Mouse (Mus musculus) retina, postnatal 7 days (tissue): ENCODE results near the gene Vmn1r219.
"Not testable (repeated sequence)": the region's sequence is repeated elsewhere in the genome, so short reads cannot be mapped to it uniquely, and the experiment has no call there.

Experiments
- DNase-seq: peaks from one replicate; pipeline ENCODE4 v3.0.0-alpha.2; 2012; ENCODE audit warnings: low read depth, low spot score

Gene Vmn1r219

DNA sequence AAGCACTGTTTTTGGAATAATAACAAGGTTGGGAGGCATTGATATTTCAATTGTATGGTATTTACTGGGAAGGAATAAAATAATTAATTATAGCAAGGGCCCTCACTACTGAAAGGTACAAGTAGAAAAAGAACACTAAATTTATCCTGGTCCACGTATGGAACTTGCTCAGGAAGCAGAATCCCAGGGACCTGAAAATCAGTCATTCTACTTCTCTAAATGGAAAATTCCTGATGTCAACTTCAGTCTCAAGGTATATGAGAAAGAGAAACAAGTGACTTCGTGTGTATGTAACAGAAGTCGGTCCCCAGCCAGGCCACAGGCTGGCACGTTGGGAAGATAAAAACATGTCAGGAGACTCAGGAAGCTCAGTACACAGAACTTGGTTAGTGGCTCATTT is at the start of gene Vmn1r219:
Gene Vmn1r219, plus strand, starts transcription at position 301 of the 400 bp plus-strand sequence.
- no peak for DNase-seq

DNA sequence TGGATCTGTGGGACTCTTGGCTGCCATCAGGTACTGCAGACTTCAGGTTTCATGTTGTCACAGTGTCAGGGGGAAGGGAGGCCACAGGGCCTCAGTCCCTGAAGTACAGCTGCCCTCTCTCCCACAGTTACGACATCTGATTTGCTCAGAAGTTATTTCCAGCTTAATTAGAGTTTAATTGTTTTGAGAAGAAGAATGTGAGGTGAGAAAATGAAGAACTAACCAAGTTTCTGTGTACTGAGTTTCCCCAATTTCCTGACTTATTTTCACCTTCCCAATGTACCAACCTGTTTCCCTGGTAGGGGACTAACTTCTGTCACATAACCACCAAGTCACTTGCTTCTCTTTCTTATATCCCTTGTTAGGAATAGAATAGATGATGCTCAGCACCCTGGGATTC is 41.0 kb upstream of the Vmn1r219 start, which contains the start of gene Vmn1r217:
Gene Vmn1r217, minus strand, starts transcription at position 101 of the 400 bp plus-strand sequence.
- DNase-seq: not testable (repeated sequence)

DNA sequence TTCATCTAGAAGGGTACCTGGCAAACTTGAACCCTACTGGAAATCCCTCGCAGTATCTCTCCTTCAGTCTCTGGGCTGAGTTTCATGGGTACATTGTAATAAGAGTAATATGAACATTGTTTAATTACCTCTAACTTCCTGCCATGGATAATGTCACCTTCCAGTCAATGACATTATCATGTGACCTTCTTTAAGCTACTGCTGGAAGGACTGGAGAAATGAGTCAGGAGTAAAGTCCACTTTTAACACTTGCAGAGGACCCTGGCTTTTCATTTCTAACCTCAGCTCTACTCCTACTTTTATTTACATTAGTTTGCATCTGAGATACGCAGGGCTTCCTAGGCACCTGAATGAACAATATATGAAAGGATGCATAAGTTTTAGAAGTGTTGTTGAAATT is 38.5 kb upstream of the Vmn1r219 start:
- DNase-seq: no peak

DNA sequence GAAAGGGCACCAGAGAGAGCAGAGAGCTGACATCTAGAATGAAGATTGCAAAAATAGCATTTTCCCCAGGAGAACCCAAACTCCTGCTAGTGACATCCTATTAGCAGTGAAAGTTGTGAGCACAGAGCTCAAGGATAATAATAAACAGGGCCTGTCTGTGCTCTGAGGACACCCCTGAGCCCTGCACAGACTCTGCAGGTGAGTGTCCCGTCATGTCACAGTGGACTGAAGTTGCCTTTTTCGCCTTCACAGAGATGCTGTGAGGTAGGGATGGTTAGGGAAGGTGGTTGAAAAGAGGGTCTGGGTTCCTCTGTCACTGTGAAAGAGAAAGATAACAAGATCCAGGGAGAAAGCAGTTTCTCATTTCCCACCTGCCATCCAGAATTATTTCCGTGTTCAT is 26.0 kb upstream of the Vmn1r219 start, which contains the start of gene Vmn1r218:
Gene Vmn1r218, plus strand, starts transcription at position 57 of the 400 bp plus-strand sequence.
- no peak for DNase-seq

DNA sequence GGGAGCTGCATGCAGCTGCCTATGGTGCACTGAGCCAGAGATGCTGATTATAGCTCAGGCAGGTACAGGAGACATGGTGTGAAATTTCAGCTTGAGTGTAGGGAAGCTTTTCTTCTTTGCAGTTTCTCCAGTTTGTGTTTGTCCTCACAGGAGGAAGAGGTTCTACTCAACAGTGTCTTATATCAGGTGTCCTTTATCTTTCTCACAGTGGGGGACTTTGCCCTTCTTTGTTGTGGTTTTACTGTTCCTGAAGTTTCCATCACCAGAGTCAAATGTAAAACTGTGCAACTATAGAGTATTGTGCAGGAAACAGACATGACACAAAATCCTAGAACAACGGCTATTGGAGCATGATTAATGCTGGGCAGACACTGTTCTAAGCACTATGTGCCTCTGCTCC is 25.6 kb upstream of the Vmn1r219 start:
- DNase-seq: no peak

DNA sequence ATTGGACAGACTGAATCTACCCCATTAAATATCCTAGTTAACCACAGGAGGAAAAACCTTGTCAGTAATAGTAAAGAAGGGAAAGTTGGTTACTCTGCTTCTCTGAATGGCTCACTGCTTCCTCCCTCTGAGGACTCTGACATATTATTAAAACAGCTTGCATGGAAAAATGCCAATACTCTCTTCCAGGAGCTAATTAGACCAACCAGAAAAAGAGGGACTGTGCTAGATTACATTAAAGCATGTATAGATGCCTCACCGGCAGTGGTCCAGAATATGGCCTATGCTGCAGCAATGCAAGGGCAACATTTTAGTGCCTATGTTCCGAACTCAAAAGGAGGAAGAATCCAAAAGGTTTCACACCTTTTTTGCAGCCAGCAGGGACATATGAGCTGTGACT is 20.2 kb upstream of the Vmn1r219 start:
- DNase-seq: no peak

DNA sequence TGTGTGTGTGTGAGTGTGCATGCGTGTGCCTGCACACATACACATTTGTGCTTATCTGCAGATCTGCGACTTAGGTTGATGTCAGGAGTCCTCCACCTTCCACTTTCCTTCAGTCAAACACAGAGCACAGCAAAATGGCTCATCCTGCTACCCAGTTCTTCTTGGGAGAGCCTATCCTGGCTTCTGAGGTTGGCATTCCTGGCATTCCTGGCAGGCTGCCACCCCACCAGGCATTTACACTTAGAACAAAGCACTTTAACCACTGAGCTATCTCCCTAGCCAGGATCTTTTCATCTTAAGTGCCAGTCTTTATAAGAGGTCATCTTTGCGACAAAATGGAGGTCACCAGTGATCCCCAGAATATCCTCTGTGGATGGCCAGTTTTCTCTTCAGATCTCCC is 1.3 kb upstream of the Vmn1r219 start:
- DNase-seq: no peak

DNA sequence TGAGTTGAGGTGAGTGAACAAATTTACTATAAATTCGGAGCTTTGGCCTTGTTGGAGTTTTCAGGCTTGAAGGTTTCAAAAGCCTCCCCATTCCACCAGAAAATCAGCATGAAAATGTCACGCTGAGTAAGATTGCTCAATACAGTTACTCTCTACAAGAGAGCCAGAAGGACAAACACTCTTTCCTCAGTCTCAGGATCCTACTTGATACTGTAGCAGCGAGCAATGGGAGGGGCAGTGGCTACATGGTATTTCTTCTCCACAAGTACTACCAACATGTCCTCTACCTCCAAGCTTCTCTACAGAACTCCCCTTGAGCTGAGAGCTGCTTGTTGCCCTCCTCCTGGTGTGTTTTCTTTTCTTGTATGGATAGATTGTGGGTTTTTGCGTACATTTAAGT is 7.4 kb downstream of the Vmn1r219 start:
- not testable (repeated sequence) for DNase-seq

DNA sequence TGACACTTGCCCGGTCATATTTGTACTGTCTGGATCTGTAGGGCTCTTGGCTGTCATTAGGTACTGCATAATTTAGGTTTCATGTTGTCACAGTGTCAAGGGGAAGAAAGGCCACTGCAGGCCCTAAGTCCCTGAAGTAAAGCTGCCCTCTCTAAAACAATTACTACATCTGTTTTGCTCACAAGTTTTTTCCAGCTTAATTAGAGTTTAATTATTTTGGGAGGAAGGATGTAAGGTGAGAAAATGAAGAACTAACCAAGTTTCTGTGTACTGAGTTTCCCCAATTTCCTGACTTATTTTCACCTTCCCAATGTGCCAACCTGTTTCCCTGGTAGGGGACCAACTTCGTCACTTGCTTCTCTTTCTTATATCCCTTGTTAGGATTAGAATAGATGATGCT is 28.8 kb downstream of the Vmn1r219 start, which contains the start of gene Vmn1r220:
Gene Vmn1r220, minus strand, starts transcription at position 101 of the 400 bp plus-strand sequence.
- no peak for DNase-seq

DNA sequence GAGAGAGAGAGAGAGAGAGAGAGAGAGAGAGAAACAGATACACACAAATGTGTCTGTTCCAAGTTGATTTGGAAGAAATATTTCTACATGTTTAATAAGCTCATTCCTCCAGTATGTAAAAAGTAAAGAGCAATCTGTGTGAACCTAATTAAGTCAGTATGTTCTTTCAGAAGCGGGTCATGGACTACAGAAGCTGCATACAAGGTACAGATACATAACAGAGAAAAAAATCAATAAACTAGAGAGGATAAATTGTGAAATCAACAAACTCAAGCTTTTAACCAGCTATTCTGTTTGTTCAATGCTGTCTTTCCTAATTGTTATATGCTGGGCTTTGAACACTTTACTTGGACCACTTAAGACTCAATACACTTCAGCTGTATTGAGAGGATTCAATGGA is 44.8 kb downstream of the Vmn1r219 start:
- not testable (repeated sequence) for DNase-seq

DNA sequence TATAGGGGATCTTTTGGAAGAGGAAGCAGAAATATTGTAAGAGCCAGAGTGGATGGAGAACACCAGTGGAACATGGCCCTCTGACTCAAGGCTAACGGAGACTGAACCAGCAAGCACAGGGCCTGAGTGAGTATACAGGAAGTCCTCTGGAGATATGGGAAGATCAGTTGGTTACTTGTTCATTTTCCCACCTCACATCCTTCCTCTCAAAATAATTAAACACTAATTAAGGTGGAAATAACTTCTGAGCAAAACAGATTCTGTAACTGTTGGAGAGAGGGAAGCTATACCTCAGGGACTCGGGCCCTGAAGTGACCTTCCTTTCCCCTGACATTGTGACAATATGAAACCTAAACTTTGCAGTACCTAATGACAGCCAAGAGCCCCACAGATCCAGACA is 54.7 kb downstream of the Vmn1r219 start, which contains the start of gene Vmn1r221:
Gene Vmn1r221, plus strand, starts transcription at position 301 of the 400 bp plus-strand sequence.
- not testable (repeated sequence) for DNase-seq
